Mouse (Mus musculus): ENCODE results near the gene Hoxb1.

- TF ChIP-seq CTCF (IDR thresholded peaks at IDR 0.05; ENCODE audit: low read depth) (no peak), EP300 (IDR thresholded peaks at IDR 0.05; ENCODE audit: low read depth) (no peak)
Measured at GRCm38 (mm10) chr11:96343206-96343745, 22.3 kb upstream of the Hoxb1 start.

Measured in heart, postnatal 0 days (tissue).